Mouse (Mus musculus) E14TG2a.4 (cell line): ENCODE measurements around the gene Rasgef1b.

Experiments used
- CTCF ChIP-seq: conservative IDR thresholded peaks from 2 replicates; pipeline ENCODE4 v1.5.1; 2014; ENCODE audit warnings: low read length
- NANOG ChIP-seq: IDR thresholded peaks from 2 replicates; pipeline ENCODE4 v1.6.1; 2014; ENCODE audit warnings: borderline replicate concordance, low read length, mixed read lengths
- POU5F1 ChIP-seq: IDR thresholded peaks from 2 replicates; pipeline ENCODE4 v1.6.1; 2014; ENCODE audit warnings: low read length, borderline replicate concordance

- TF ChIP-seq CTCF, result no peak
- TF ChIP-seq NANOG, result no peak
- TF ChIP-seq POU5F1, result no peak
Measured at GRCm38 (mm10) chr5:99590539-99590938, 138.3 kb downstream of the Rasgef1b start.
